ENCODE assay signal across 21 mouse cellular contexts in genomic region chr11:24128880-24129279, GRCm38 (mm10). TPM values are rescaled to one million over a fixed set of nuclear protein-coding genes. Genes with fewer than 3 reads are reported as not detected.
A peak's percentile ranks its signal among the peaks of the same experiment; 100 is the strongest.
DNase-seq lines count a peak whose midpoint lies in the region; ATAC-seq and TF ChIP-seq lines count a peak whose summit lies in the region.
"Not testable (repeated sequence)": the region's sequence is repeated elsewhere in the genome, so short reads cannot be mapped to it uniquely, and the experiment has no call there.
"Had no signal": no experiment of that assay in that cellular context is flagged by ENCODE, and none has a peak within 500 bp of the region (broad histone marks: within the 10 kb centered on the region; RNA-seq: fewer than 3 reads in every experiment).

No protein-coding gene starts in this region.

- not testable (repeated sequence) for H3K79me2 ChIP-seq in CH12.LX (replicated peaks; ENCODE audit: control insufficient read depth, extremely low read depth, insufficient read depth, poor library complexity, severe bottlenecking)
- H3K79me2 ChIP-seq in MEL (ENCODE audit: control insufficient read depth, insufficient read depth, low read length, poor library complexity), result peaks cover 90% of the 10 kb centered on the region

- not testable (repeated sequence) for H3K27me3 ChIP-seq in CH12.LX (replicated peaks); MEL (ENCODE audit: control insufficient read depth in 1 of 2, insufficient read depth in 2 of 2, low read length in 2 of 2); erythroblast, embryonic 14.5 days (ENCODE audit: control insufficient read depth); liver, embryonic 11.5 days (replicated peaks; ENCODE audit: control insufficient read depth, insufficient read depth, low read length); liver, embryonic 13.5 days; liver, embryonic 15.5 days; liver, postnatal 0 days (ENCODE audit: insufficient read depth, low read length); spleen, adult 2 months (ENCODE audit: control insufficient read depth, insufficient read depth, low read length)

- H3K4me3 ChIP-seq in CH12.LX (replicated peaks in 1 of 3; ENCODE audit: low read depth in 2 of 3, low read length in 2 of 3, poor library complexity in 1 of 3); MEL (ENCODE audit: control insufficient read depth in 1 of 2, insufficient read depth in 1 of 2, low read depth in 2 of 2, low read length in 2 of 2); liver, embryonic 11.5 days (ENCODE audit: low read depth, low read length); liver, embryonic 13.5 days (replicated peaks); liver, embryonic 15.5 days (replicated peaks); liver, postnatal 0 days (ENCODE audit: low read depth, low read length); spleen, adult 2 months (ENCODE audit: extremely low read depth, insufficient read depth, insufficient read length): not testable (repeated sequence)
- H3K4me3 ChIP-seq in erythroblast, embryonic 14.5 days (replicated peaks), result peak overlapping the region; percentile 30

- H3K36me3 ChIP-seq in CH12.LX (replicated peaks in 1 of 2; ENCODE audit: control insufficient read depth in 1 of 2, insufficient read depth in 1 of 2, low read length in 1 of 2) (peaks cover 0 to 64% of the 10 kb centered on the region in 2 experiments), MEL (ENCODE audit: control insufficient read depth in 1 of 2, insufficient read depth in 2 of 2, low read length in 2 of 2) (peaks cover 32 to 94% of the 10 kb centered on the region in 2 experiments)
- peaks cover 89% of the 10 kb centered on the region for H3K36me3 ChIP-seq in erythroblast, embryonic 14.5 days (ENCODE audit: control insufficient read depth)
- H3K36me3 ChIP-seq in liver, embryonic 11.5 days (ENCODE audit: control insufficient read depth, insufficient read depth, low read length); liver, postnatal 0 days (replicated peaks; ENCODE audit: insufficient read depth, low read length); spleen, adult 2 months (ENCODE audit: control insufficient read depth, insufficient read depth, low read length): not testable (repeated sequence)
- peaks cover 30% of the 10 kb centered on the region for H3K36me3 ChIP-seq in liver, embryonic 13.5 days
- H3K36me3 ChIP-seq in liver, embryonic 15.5 days (replicated peaks), result peaks cover 17% of the 10 kb centered on the region; the same call in 1 of the 2 replicates

- ATAC-seq in liver, embryonic 11.5 days (replicated peaks; ENCODE audit: low FRiP score); liver, embryonic 13.5 days (ENCODE audit: low read depth); liver, embryonic 15.5 days (ENCODE audit: insufficient read depth); liver, postnatal 0 days: not testable (repeated sequence)

- not testable (repeated sequence) for TF ChIP-seq EP300 in CH12.LX (IDR thresholded peaks at IDR 0.05; ENCODE audit: low read length); MEL (IDR thresholded peaks at IDR 0.05; ENCODE audit: low read depth in 1 of 2, low read length in 2 of 2); liver, postnatal 0 days (IDR thresholded peaks at IDR 0.05; ENCODE audit: low read depth)

- TF ChIP-seq POLR2A in CH12.LX (IDR thresholded peaks at IDR 0.05; ENCODE audit: low read depth, low read length); MEL (IDR thresholded peaks at IDR 0.05; ENCODE audit: control insufficient read depth in 1 of 2, insufficient read depth in 1 of 2, low read depth in 1 of 2, low read length in 2 of 2, poor library complexity in 1 of 2); spleen, adult 2 months (IDR thresholded peaks at IDR 0.05; ENCODE audit: low read depth, low read length): not testable (repeated sequence)

- DNase-seq in CH12.LX (ENCODE audit: extremely low read depth); MEL (ENCODE audit: low read depth, low spot score); liver, embryonic 11.5 days (ENCODE audit: low spot score); liver, embryonic 13.5 days; liver, postnatal 0 days; spleen, adult 2 months (ENCODE audit: low read depth in 1 of 2, low spot score in 2 of 2): not testable (repeated sequence)

- H3K27ac ChIP-seq in CH12.LX (ENCODE audit: insufficient read depth, low read depth), result not testable (repeated sequence)
- peak overlapping the region; percentile 91 for H3K27ac ChIP-seq in MEL (ENCODE audit: control insufficient read depth, low read depth, low read length)
- H3K27ac ChIP-seq in liver, embryonic 11.5 days (ENCODE audit: low read depth, low read length), result peak overlapping the region; percentile 95
- peak overlapping the region; percentile 92 for H3K27ac ChIP-seq in liver, embryonic 13.5 days
- H3K27ac ChIP-seq in liver, embryonic 15.5 days (replicated peaks), result peak overlapping the region; percentile 90
- peak overlapping the region; percentile 75 for H3K27ac ChIP-seq in liver, postnatal 0 days (ENCODE audit: low read depth)
- H3K27ac ChIP-seq in spleen, adult 2 months (ENCODE audit: insufficient read depth, low read length), result peak overlapping the region; percentile 55; the same call in 1 of the 2 replicates

- dilution Hi-C loops in CH12.LX (cut with MboI; ENCODE audit: extremely low pct_ligation_motif_present, extremely low pct_unique_long_range_greater_than_20kb, low sequenced_read_pairs), result not testable (repeated sequence)

- not testable (repeated sequence) for TF ChIP-seq RAD21 in CH12.LX (IDR thresholded peaks at IDR 0.05; ENCODE audit: low read depth, low read length); MEL (IDR thresholded peaks at IDR 0.05; ENCODE audit: low read depth, low read length)

- H3K9me3 ChIP-seq in CH12.LX (replicated peaks; ENCODE audit: low read length); MEL (replicated peaks; ENCODE audit: insufficient read depth, low read length); erythroblast, embryonic 14.5 days (ENCODE audit: control insufficient read depth, low read length); liver, embryonic 11.5 days (ENCODE audit: control insufficient read depth, low read length); liver, embryonic 13.5 days (replicated peaks); liver, embryonic 15.5 days (replicated peaks); liver, postnatal 0 days (ENCODE audit: low read length): not testable (repeated sequence)

- not testable (repeated sequence) for H3K9ac ChIP-seq in CH12.LX (ENCODE audit: insufficient read depth, low read depth); liver, postnatal 0 days (replicated peaks)
- peak overlapping the region; percentile 9 for H3K9ac ChIP-seq in MEL (ENCODE audit: control insufficient read depth, low read depth, low read length, poor library complexity, severe bottlenecking)
- H3K9ac ChIP-seq in liver, embryonic 11.5 days (ENCODE audit: low read depth, low read length), result peak overlapping the region; percentile 66
- H3K9ac ChIP-seq in liver, embryonic 13.5 days, result peak overlapping the region; percentile 60
- H3K9ac ChIP-seq in liver, embryonic 15.5 days, result peak overlapping the region; percentile 42

- H3K4me2 ChIP-seq in CH12.LX (ENCODE audit: insufficient read depth, low read depth, poor library complexity, severe bottlenecking), result not testable (repeated sequence)
- H3K4me2 ChIP-seq in liver, embryonic 11.5 days, result peak overlapping the region; percentile 40
- H3K4me2 ChIP-seq in liver, embryonic 13.5 days, result peak overlapping the region; percentile 39
- H3K4me2 ChIP-seq in liver, embryonic 15.5 days, result peak overlapping the region; percentile 46
- H3K4me2 ChIP-seq in liver, postnatal 0 days (ENCODE audit: low read depth, low read length), result peak overlapping the region; percentile 38; the same call in 1 of the 2 replicates

- H3K4me1 ChIP-seq in CH12.LX (ENCODE audit: control insufficient read depth in 1 of 2, insufficient read depth in 2 of 2) (peaks cover 46 to 98% of the 10 kb centered on the region in 2 experiments), MEL (ENCODE audit: control insufficient read depth in 1 of 2, insufficient read depth in 2 of 2, low read length in 2 of 2) (peaks cover 68 to 87% of the 10 kb centered on the region in 2 experiments)
- H3K4me1 ChIP-seq in erythroblast, embryonic 14.5 days (ENCODE audit: control insufficient read depth), result peaks cover 99% of the 10 kb centered on the region
- peaks cover 90% of the 10 kb centered on the region for H3K4me1 ChIP-seq in liver, embryonic 11.5 days (replicated peaks; ENCODE audit: control insufficient read depth, insufficient read depth, low read length)
- H3K4me1 ChIP-seq in liver, embryonic 13.5 days (replicated peaks), result peaks cover 99% of the 10 kb centered on the region
- peaks cover 98% of the 10 kb centered on the region for H3K4me1 ChIP-seq in liver, embryonic 15.5 days (replicated peaks)
- H3K4me1 ChIP-seq in liver, postnatal 0 days (ENCODE audit: insufficient read depth), result peaks cover 60% of the 10 kb centered on the region
- peaks cover 49% of the 10 kb centered on the region; the same call in 1 of the 2 replicates for H3K4me1 ChIP-seq in spleen, adult 2 months (ENCODE audit: control insufficient read depth, insufficient read depth, insufficient read length)

- not testable (repeated sequence) for TF ChIP-seq CTCF in CH12.LX (conservative IDR thresholded peaks at IDR 0.05 in 1 of 2, IDR thresholded peaks at IDR 0.05 in 1 of 2; ENCODE audit: low read depth in 2 of 2, low read length in 2 of 2); MEL (IDR thresholded peaks at IDR 0.05 in 2 of 3, conservative IDR thresholded peaks at IDR 0.05 in 1 of 3; ENCODE audit: control insufficient read depth in 1 of 3, insufficient read depth in 1 of 3, low read depth in 2 of 3, low read length in 3 of 3, poor library complexity in 1 of 3, severe bottlenecking in 1 of 3); liver, postnatal 0 days (IDR thresholded peaks at IDR 0.05; ENCODE audit: low read depth); spleen, adult 2 months (IDR thresholded peaks at IDR 0.05; ENCODE audit: extremely low read depth, insufficient read depth, insufficient read length, insufficient replicate concordance)

- 67% methylated on average over 4 of the region's 4 CpGs for WGBS in liver, embryonic 11.5 days
- 41% methylated on average over 4 of the region's 4 CpGs for WGBS in liver, embryonic 13.5 days (ENCODE audit: insufficient replicate concordance)
- WGBS in liver, embryonic 15.5 days (ENCODE audit: insufficient replicate concordance), result 40% methylated on average over 4 of the region's 4 CpGs
- 66% methylated on average over 4 of the region's 4 CpGs for WGBS in liver, postnatal 0 days (ENCODE audit: insufficient replicate concordance)
- WGBS in spleen, adult 2 months, result 87% methylated on average over 4 of the region's 4 CpGs

- in situ Hi-C loops in CH12.LX (cut with MboI; ENCODE audit: low pct_ligation_motif_present, low pct_unique_long_range_greater_than_20kb, low sequenced_read_pairs), result not testable (repeated sequence)

RNA-seq across cellular contexts. Expression of gene Bcl11a, which starts 51.0 kb away (rescaled TPM):
- 6.8 and 9.0 TPM in 2 replicates for total RNA-seq in CH12.LX (2012; rRNA removed)
- 13.4 and 13.9 TPM in 2 replicates for total RNA-seq in CH12.LX (2014; rRNA removed)
- 52.1 and 57.9 TPM in 2 replicates for polyA plus RNA-seq in CH12.LX (2012; ENCODE audit: insufficient read length, low read depth)
- total RNA-seq in MEL (2012; rRNA removed), result 37.0 and 43.8 TPM in 2 replicates
- polyA plus RNA-seq in MEL (2012; ENCODE audit: insufficient read depth in 1 of 2, insufficient read length in 2 of 2, low read depth in 1 of 2, low replicate concordance in 2 of 2, missing spikeins in 1 of 2), result 100 to 1,000 TPM in 1 of 2 experiments, 10 to 100 TPM in 1; 83.8 to 112 TPM
- polyA plus RNA-seq in erythroblast, embryonic 14.5 days (2012), result 4.5 and 4.9 TPM in 2 replicates
- 92.2 and 95.4 TPM in 2 replicates for polyA plus RNA-seq in liver, embryonic 11.5 days (2014; fragmentation: Nextera tagmentation; extraction: Ambion mirVana)
- polyA plus RNA-seq in liver, embryonic 13.5 days (2015; fragmentation: Nextera tagmentation; extraction: Ambion mirVana), result 37.9 and 45.0 TPM in 2 replicates
- polyA plus RNA-seq in liver, embryonic 15.5 days (2015; fragmentation: Nextera tagmentation; extraction: Ambion mirVana), result 24.7 and 25.2 TPM in 2 replicates
- 6.6 and 10.3 TPM in 2 replicates for polyA plus RNA-seq in liver, postnatal 0 days (2015; fragmentation: Nextera tagmentation; extraction: Ambion mirVana)
- polyA plus RNA-seq in spleen, adult 2 months (2012; rRNA removed), result 24.2 and 26.2 TPM in 2 replicates

RNA-seq across cellular contexts. Expression of gene A830031A19Rik, which starts 54.0 kb away (rescaled TPM):
- total RNA-seq in CH12.LX (2012; rRNA removed), result not detected in 2 replicates
- not detected in 2 replicates for total RNA-seq in CH12.LX (2014; rRNA removed)
- not detected in 2 replicates for polyA plus RNA-seq in CH12.LX (2012; ENCODE audit: insufficient read length, low read depth)
- total RNA-seq in MEL (2012; rRNA removed), result not detected in 2 replicates
- not detected for polyA plus RNA-seq in MEL (2012; ENCODE audit: insufficient read depth in 1 of 2, insufficient read length in 2 of 2, low read depth in 1 of 2, low replicate concordance in 2 of 2, missing spikeins in 1 of 2)
- polyA plus RNA-seq in erythroblast, embryonic 14.5 days (2012), result not detected in 2 replicates
- polyA plus RNA-seq in liver, embryonic 11.5 days (2014; fragmentation: Nextera tagmentation; extraction: Ambion mirVana), result not detected in 2 replicates
- not detected in 2 replicates for polyA plus RNA-seq in liver, embryonic 13.5 days (2015; fragmentation: Nextera tagmentation; extraction: Ambion mirVana)
- not detected in 2 replicates for polyA plus RNA-seq in liver, embryonic 15.5 days (2015; fragmentation: Nextera tagmentation; extraction: Ambion mirVana)
- not detected in 2 replicates for polyA plus RNA-seq in liver, postnatal 0 days (2015; fragmentation: Nextera tagmentation; extraction: Ambion mirVana)
- polyA plus RNA-seq in spleen, adult 2 months (2012; rRNA removed), result not detected in 2 replicates
- total RNA-seq: adrenal gland, adult 2 months; adrenal gland, postnatal 10 days; adrenal gland, postnatal 25 days; adrenal gland, postnatal 4 days had no signal
- polyA plus RNA-seq: adrenal gland, adult 2 months; CD4-positive, CD25-positive, alpha-beta regulatory T cell, adult 4 months; cerebellum, adult 2 months; embryonic facial prominence, embryonic 10.5 days; embryonic facial prominence, embryonic 12.5 days; embryonic facial prominence, embryonic 14.5 days; forebrain, embryonic 10.5 days; forebrain, embryonic 12.5 days; forebrain, embryonic 16.5 days; G1E had no signal
